Mouse (Mus musculus): ENCODE measurements at regions not wholly inside any gene's neighbourhood (a gene's known extent, or its start where the extent isn't known, plus 50 kb on each side); places are given as distances from the start of the nearest gene placed in this dataset.

- Histone ChIP-seq H3K27ac (replicated peaks; ENCODE audit: low read depth, low read length) (no peak overlapping the region), H3K4me1 (ENCODE audit: control insufficient read depth, insufficient read depth, low read length) (peaks cover 6% of the 10 kb centered on the region), H3K9ac (replicated peaks; ENCODE audit: low read length) (no peak overlapping the region), H3K4me3 (replicated peaks; ENCODE audit: low read depth, low read length) (no peak overlapping the region), H3K4me2 (ENCODE audit: low read length) (no peak overlapping the region), H3K9me3 (ENCODE audit: control insufficient read depth, low read length) (0 out of 2 replicates have a peak, but pooled peaks cover 5% of the 10 kb centered on the region), H3K36me3 (ENCODE audit: control insufficient read depth, insufficient read depth, low read length) (no peaks in the 10 kb centered on the region), H3K27me3 (ENCODE audit: control insufficient read depth, insufficient read depth, low read length) (no peaks in the 10 kb centered on the region)
- DNase-seq, result no peak
- 77% methylated on average over 11 of the region's 11 CpGs for WGBS
- ATAC-seq (ENCODE audit: low FRiP score, low TSS enrichment), result no peak
Observed at GRCm38 (mm10) chr5:106392213-106392612, 65.8 kb downstream of the Barhl2 start.

GRCm38 (mm10) chr5:106386621-106387020 is 71.3 kb downstream of the Barhl2 start:
- no peaks in the 10 kb centered on the region for H3K27me3 ChIP-seq (ENCODE audit: control insufficient read depth, insufficient read depth, low read length)
- no peak for DNase-seq

GRCm38 (mm10) chr5:106385838-106386237 is 72.1 kb downstream of the Barhl2 start:
- peak; percentile 46 for ATAC-seq (ENCODE audit: low FRiP score, low TSS enrichment)

More at GRCm38 (mm10) chr5:106386621-106387020, 71.3 kb downstream of the Barhl2 start:
- H3K9me3 ChIP-seq (ENCODE audit: control insufficient read depth, low read length), result 0 out of 2 replicates have a peak, but pooled peaks cover 5% of the 10 kb centered on the region
- no peak for ATAC-seq (ENCODE audit: low FRiP score, low TSS enrichment)
- no peak overlapping the region for H3K9ac ChIP-seq (replicated peaks; ENCODE audit: low read length)
- H3K27ac ChIP-seq (replicated peaks; ENCODE audit: low read depth, low read length), result no peak overlapping the region
- H3K4me3 ChIP-seq (replicated peaks; ENCODE audit: low read depth, low read length), result no peak overlapping the region
- H3K4me2 ChIP-seq (ENCODE audit: low read length), result peak overlapping the region; percentile 24
- WGBS, result 31% methylated on average over 7 of the region's 7 CpGs
- peaks cover 21% of the 10 kb centered on the region for H3K4me1 ChIP-seq (ENCODE audit: control insufficient read depth, insufficient read depth, low read length)
- H3K36me3 ChIP-seq (ENCODE audit: control insufficient read depth, insufficient read depth, low read length), result no peaks in the 10 kb centered on the region

GRCm38 (mm10) chr5:106385219-106385618 is 72.7 kb downstream of the Barhl2 start:
- H3K4me3 ChIP-seq (replicated peaks; ENCODE audit: low read depth, low read length), result no peak overlapping the region
- no peaks in the 10 kb centered on the region for H3K27me3 ChIP-seq (ENCODE audit: control insufficient read depth, insufficient read depth, low read length)
- H3K9ac ChIP-seq (replicated peaks; ENCODE audit: low read length), result no peak overlapping the region
- peak; percentile 43; the same call in 1 of the 2 replicates for ATAC-seq (ENCODE audit: low FRiP score, low TSS enrichment)
- 12% methylated on average over 6 of the region's 6 CpGs for WGBS
- DNase-seq, result peak; percentile 58
- no peak overlapping the region for H3K27ac ChIP-seq (replicated peaks; ENCODE audit: low read depth, low read length)
- H3K9me3 ChIP-seq (ENCODE audit: control insufficient read depth, low read length), result no peaks in the 10 kb centered on the region
- H3K4me2 ChIP-seq (ENCODE audit: low read length), result no peak overlapping the region
- H3K4me1 ChIP-seq (ENCODE audit: control insufficient read depth, insufficient read depth, low read length), result peaks cover 21% of the 10 kb centered on the region
- H3K36me3 ChIP-seq (ENCODE audit: control insufficient read depth, insufficient read depth, low read length), result no peaks in the 10 kb centered on the region

More at GRCm38 (mm10) chr5:106385838-106386237, 72.1 kb downstream of the Barhl2 start:
- H3K9ac ChIP-seq (replicated peaks; ENCODE audit: low read length), result no peak overlapping the region
- peaks cover 21% of the 10 kb centered on the region for H3K4me1 ChIP-seq (ENCODE audit: control insufficient read depth, insufficient read depth, low read length)
- peak; percentile 48 for DNase-seq
- H3K36me3 ChIP-seq (ENCODE audit: control insufficient read depth, insufficient read depth, low read length), result no peaks in the 10 kb centered on the region
- H3K4me3 ChIP-seq (replicated peaks; ENCODE audit: low read depth, low read length), result no peak overlapping the region
- H3K4me2 ChIP-seq (ENCODE audit: low read length), result 0 out of 2 replicates have a peak overlapping the region, but pooled peaks have one; percentile 24
- WGBS, result 11% methylated on average over 8 of the region's 8 CpGs
- no peak overlapping the region for H3K27ac ChIP-seq (replicated peaks; ENCODE audit: low read depth, low read length)
- H3K9me3 ChIP-seq (ENCODE audit: control insufficient read depth, low read length), result 0 out of 2 replicates have a peak, but pooled peaks cover 5% of the 10 kb centered on the region
- H3K27me3 ChIP-seq (ENCODE audit: control insufficient read depth, insufficient read depth, low read length), result no peaks in the 10 kb centered on the region

GRCm38 (mm10) chr5:106384138-106384770 is 73.7 kb downstream of the Barhl2 start:
- Histone ChIP-seq H3K4me1 (ENCODE audit: control insufficient read depth, insufficient read depth, low read length) (peaks cover 21% of the 10 kb centered on the region), H3K4me2 (ENCODE audit: low read length) (no peak overlapping the region), H3K9ac (replicated peaks; ENCODE audit: low read length) (no peak overlapping the region), H3K27ac (replicated peaks; ENCODE audit: low read depth, low read length) (no peak overlapping the region), H3K9me3 (ENCODE audit: control insufficient read depth, low read length) (no peaks in the 10 kb centered on the region), H3K4me3 (replicated peaks; ENCODE audit: low read depth, low read length) (no peak overlapping the region), H3K27me3 (ENCODE audit: control insufficient read depth, insufficient read depth, low read length) (no peaks in the 10 kb centered on the region), H3K36me3 (ENCODE audit: control insufficient read depth, insufficient read depth, low read length) (no peaks in the 10 kb centered on the region)
- 19% methylated on average over 6 of the region's 6 CpGs for WGBS
- DNase-seq (no peak), ATAC-seq (ENCODE audit: low FRiP score, low TSS enrichment) (no peak)

GRCm38 (mm10) chr5:106381919-106382318 is 76.0 kb downstream of the Barhl2 start:
- Histone ChIP-seq H3K27me3 (ENCODE audit: control insufficient read depth, insufficient read depth, low read length) (no peaks in the 10 kb centered on the region), H3K9ac (replicated peaks; ENCODE audit: low read length) (no peak overlapping the region), H3K4me3 (replicated peaks; ENCODE audit: low read depth, low read length) (no peak overlapping the region), H3K9me3 (ENCODE audit: control insufficient read depth, low read length) (no peaks in the 10 kb centered on the region), H3K4me1 (ENCODE audit: control insufficient read depth, insufficient read depth, low read length) (peaks cover 12% of the 10 kb centered on the region), H3K4me2 (ENCODE audit: low read length) (no peak overlapping the region), H3K27ac (replicated peaks; ENCODE audit: low read depth, low read length) (no peak overlapping the region), H3K36me3 (ENCODE audit: control insufficient read depth, insufficient read depth, low read length) (no peaks in the 10 kb centered on the region)
- ATAC-seq (ENCODE audit: low FRiP score, low TSS enrichment) (no peak), DNase-seq (no peak)
- 92% methylated on average over 3 of the region's 3 CpGs for WGBS

GRCm38 (mm10) chr5:106380631-106381285 is 77.2 kb downstream of the Barhl2 start:
- no peaks in the 10 kb centered on the region for H3K9me3 ChIP-seq (ENCODE audit: control insufficient read depth, low read length)
- no peak overlapping the region for H3K9ac ChIP-seq (replicated peaks; ENCODE audit: low read length)
- no peak overlapping the region for H3K4me2 ChIP-seq (ENCODE audit: low read length)
- ATAC-seq (ENCODE audit: low FRiP score, low TSS enrichment) (no peak), DNase-seq (no peak)
- H3K27me3 ChIP-seq (ENCODE audit: control insufficient read depth, insufficient read depth, low read length), result no peaks in the 10 kb centered on the region
- H3K4me1 ChIP-seq (ENCODE audit: control insufficient read depth, insufficient read depth, low read length), result peaks cover 9% of the 10 kb centered on the region
- no peak overlapping the region for H3K27ac ChIP-seq (replicated peaks; ENCODE audit: low read depth, low read length)
- 44% methylated on average over 9 of the region's 9 CpGs for WGBS
- no peak overlapping the region for H3K4me3 ChIP-seq (replicated peaks; ENCODE audit: low read depth, low read length)
- no peaks in the 10 kb centered on the region for H3K36me3 ChIP-seq (ENCODE audit: control insufficient read depth, insufficient read depth, low read length)

GRCm38 (mm10) chr5:106376781-106377525 is 81.0 kb downstream of the Barhl2 start:
- no peaks in the 10 kb centered on the region for H3K36me3 ChIP-seq (ENCODE audit: control insufficient read depth, insufficient read depth, low read length)
- ATAC-seq (ENCODE audit: low FRiP score, low TSS enrichment) (no peak; the same call in 1 of the 2 replicates), DNase-seq (peak; percentile 70)
- no peak overlapping the region for H3K4me3 ChIP-seq (replicated peaks; ENCODE audit: low read depth, low read length)
- H3K9me3 ChIP-seq (ENCODE audit: control insufficient read depth, low read length), result peaks cover 5% of the 10 kb centered on the region; the same call in 1 of the 2 replicates
- no peak overlapping the region for H3K27ac ChIP-seq (replicated peaks; ENCODE audit: low read depth, low read length)
- no peaks in the 10 kb centered on the region for H3K27me3 ChIP-seq (ENCODE audit: control insufficient read depth, insufficient read depth, low read length)
- 57% methylated on average over 25 of the region's 25 CpGs for WGBS
- no peak overlapping the region for H3K9ac ChIP-seq (replicated peaks; ENCODE audit: low read length)
- no peak overlapping the region for H3K4me2 ChIP-seq (ENCODE audit: low read length)
- H3K4me1 ChIP-seq (ENCODE audit: control insufficient read depth, insufficient read depth, low read length), result no peaks in the 10 kb centered on the region
